Mouse (Mus musculus) olfactory bulb, adult 2 months (tissue): ENCODE measurements around the gene Atp1b3.

Experiments used
- CTCF ChIP-seq: fragments of 200-500 bp; IDR thresholded peaks from 2 replicates; pipeline ENCODE4 v1.5.1; 2012; ENCODE audit warnings: low read depth, mild to moderate bottlenecking, low read length, moderate library complexity; ENCODE audit not compliant: insufficient read depth
- POLR2A ChIP-seq: fragments of 200-500 bp; IDR thresholded peaks from 2 replicates; pipeline ENCODE4 v1.6.1; 2012; ENCODE audit warnings: mild to moderate bottlenecking, low read depth, low read length, moderate library complexity; ENCODE audit not compliant: insufficient read depth

DNA sequence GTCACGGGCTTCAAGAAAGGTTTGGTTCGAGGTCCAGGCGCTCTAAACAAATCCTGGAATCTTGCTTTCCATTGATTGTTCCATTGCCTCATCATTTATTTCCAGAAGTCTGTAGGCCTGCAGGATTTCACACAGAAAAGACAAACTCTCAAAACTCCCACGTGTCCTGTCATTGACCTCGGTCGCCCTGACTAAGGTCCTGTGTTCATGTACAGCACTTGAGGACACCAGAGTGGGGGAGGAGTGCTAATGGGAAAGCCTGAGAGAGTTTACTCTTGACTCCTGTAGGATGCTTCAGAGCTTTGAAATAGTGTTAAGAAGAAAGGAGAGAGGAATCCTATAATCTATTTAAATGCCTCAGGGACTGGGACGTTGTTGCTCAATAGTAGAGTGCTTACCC is 15.3 kb upstream of the Atp1b3 start:
- TF ChIP-seq POLR2A (no peak), CTCF (no peak)
